Mouse (Mus musculus): ENCODE measurements around the gene Socs2. TPM values are rescaled to one million over a fixed set of nuclear protein-coding genes. Genes with fewer than 3 reads are reported as not detected.

Gene Socs2
- 35.4 and 36.4 TPM in 2 replicates for polyA plus RNA-seq (2021; fragmentation: Nextera tagmentation)
- long read RNA-seq, experiment 1, transcript Socs2-201 (3 exons, 2,222 nt), result major isoform, 24 of 59 reads
- long read RNA-seq, experiment 1, partial matches to known transcripts, result 6 of 59 reads
- long read RNA-seq, experiment 1, other reads (novel, unspliced or antisense), result 25 of 59 reads
- long read RNA-seq, experiment 2, transcript Socs2-201 (3 exons, 2,222 nt), result major isoform, 78 of 137 reads
- long read RNA-seq, experiment 2, partial matches to known transcripts, result 14 of 137 reads
- long read RNA-seq, experiment 2, other reads (novel, unspliced or antisense), result 41 of 137 reads

DNA sequence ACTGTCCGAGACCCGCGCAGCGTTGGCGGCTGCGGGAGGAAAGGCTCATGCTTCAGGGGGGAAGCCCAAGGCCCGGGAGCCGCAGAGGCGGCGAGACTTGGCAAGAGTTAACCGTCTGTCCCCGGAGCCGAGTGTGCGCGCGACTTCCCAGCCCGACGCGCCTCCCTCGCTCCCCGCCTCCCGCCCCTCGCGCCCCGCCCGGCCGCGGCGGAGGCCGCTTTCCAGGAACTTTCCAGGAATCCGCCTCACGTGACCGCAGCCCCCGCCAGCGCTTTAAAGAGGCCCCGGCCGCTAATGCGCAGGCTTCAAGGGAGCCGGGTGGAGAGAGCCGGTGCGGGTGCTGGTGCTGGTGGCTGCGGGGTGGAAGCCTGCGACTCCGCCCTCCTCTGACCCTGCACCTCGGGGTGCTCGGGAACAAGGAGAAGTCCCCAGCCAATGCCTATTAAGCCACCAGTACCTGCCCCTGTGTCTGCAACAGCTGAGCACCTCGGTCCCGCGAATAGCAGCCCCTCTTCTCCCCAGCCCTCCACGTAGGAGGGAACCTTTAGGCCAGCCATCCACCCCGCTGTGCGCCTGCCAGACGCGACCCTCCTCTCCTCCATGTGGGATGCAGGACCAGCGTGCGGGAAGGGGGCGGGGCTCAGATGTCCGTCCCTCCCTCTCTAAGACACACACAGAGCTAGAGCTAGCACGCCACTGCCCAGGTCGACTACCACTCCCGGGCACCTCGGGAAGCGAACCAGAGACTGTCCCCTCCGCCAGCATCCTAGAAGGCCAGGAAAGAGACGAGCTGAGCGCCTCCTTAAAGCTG lies at the start of gene Socs2:
Gene Socs2 (minus strand): TSS at position 496 of the 811 bp plus-strand sequence.

Other genes starting within 250 kb of the Socs2 start
- gene Cradd, start 93.0 kb downstream of the Socs2 start, polyA plus RNA-seq (2021; fragmentation: Nextera tagmentation), result 9.1 and 9.8 TPM in 2 replicates
- 337 and 411 TPM in 2 replicates for gene Mrpl42, start 84.8 kb upstream of the Socs2 start, polyA plus RNA-seq (2021; fragmentation: Nextera tagmentation)
- gene Ube2n, start 98.0 kb upstream of the Socs2 start, polyA plus RNA-seq (2021; fragmentation: Nextera tagmentation), result 123 and 131 TPM in 2 replicates
- gene Nudt4, start 147.0 kb upstream of the Socs2 start, polyA plus RNA-seq (2021; fragmentation: Nextera tagmentation), result 13.4 and 16.0 TPM in 2 replicates

Data from layer of hippocampus, adult 6 months (tissue).